Mouse (Mus musculus) hindbrain, postnatal 0 days (tissue): ENCODE measurements at regions not wholly inside any gene's neighbourhood (a gene's known extent, or its start where the extent isn't known, plus 50 kb on each side); places are given as distances from the start of the nearest gene placed in this dataset.
A peak's percentile ranks its signal among the peaks of the same experiment; 100 is the strongest.

Experiments
- ATAC-seq: fragments of 200-750 bp; cut with Nextera tagmentation; 2 replicates; pipeline ENCODE4 v1.8.0; 2017; ENCODE audit warnings: mild to moderate bottlenecking, moderate TSS enrichment, moderate library complexity
- DNase-seq: peaks from one replicate; pipeline ENCODE4 v3.0.0-alpha.2; 2015; ENCODE audit warnings: low spot score
- H3K27ac ChIP-seq: fragments of 300-500 bp; sonication (generic); 2 replicates; pipeline ENCODE4 v1.5.1; 2014; ENCODE audit warnings: mild to moderate bottlenecking
- H3K27me3 ChIP-seq: fragments of 300-500 bp; sonication (generic); 2 replicates; pipeline ENCODE4 v1.6.1; 2014; ENCODE audit warnings: low read length, mixed read lengths; ENCODE audit not compliant: insufficient read depth
- H3K36me3 ChIP-seq: fragments of 300-500 bp; sonication (generic); 2 replicates; pipeline ENCODE4 v1.6.1; 2014; ENCODE audit warnings: low read length, mixed read lengths; ENCODE audit not compliant: insufficient read depth
- H3K4me1 ChIP-seq: fragments of 300-500 bp; sonication (generic); 2 replicates; pipeline ENCODE4 v1.6.1; 2014; ENCODE audit warnings: antibody characterized with exemption, low read length, mixed read lengths; ENCODE audit not compliant: insufficient read depth
- H3K4me2 ChIP-seq: fragments of 300-500 bp; sonication (generic); 2 replicates; pipeline ENCODE4 v1.6.1; 2014; ENCODE audit warnings: low read depth, mild to moderate bottlenecking, low read length, moderate library complexity, mixed read lengths
- H3K4me3 ChIP-seq: fragments of 300-500 bp; sonication (generic); 2 replicates; pipeline ENCODE4 v1.5.1; 2014; ENCODE audit warnings: low read length
- H3K9ac ChIP-seq: fragments of 300-500 bp; sonication (generic); replicated peaks from 2 replicates; pipeline ENCODE4 v1.6.1; 2014; ENCODE audit warnings: mild to moderate bottlenecking, low read length, moderate library complexity, mixed read lengths
- H3K9me3 ChIP-seq: fragments of 300-500 bp; sonication (generic); 2 replicates; pipeline ENCODE4 v1.6.1; 2016; ENCODE audit warnings: low read length, mixed read lengths
- CTCF ChIP-seq: IDR thresholded peaks from 2 replicates; pipeline ENCODE4 v1.5.1; 2016; ENCODE audit warnings: antibody characterized with exemption, control low read depth, low read depth
- WGBS: fragments of 180-500 bp; shearing (Covaris S2); extraction: QIAGEN DNeasy Blood & Tissue Kit; methylation state at CpG from one replicate; pipeline ENCODE4 v1.1.7; 2014; 5-methylcytosine and 5-hydroxymethylcytosine counted together

GRCm38 (mm10) chr3:149180129-149180528, 189.8 kb upstream of the Adgrl2 start:
- Histone ChIP-seq H3K9me3 (no peaks in the 10 kb centered on the region), H3K4me2 (no peak overlapping the region), H3K4me3 (no peak overlapping the region), H3K4me1 (0 out of 2 replicates have a peak, but pooled peaks cover 3% of the 10 kb centered on the region), H3K36me3 (no peaks in the 10 kb centered on the region), H3K27ac (no peak overlapping the region), H3K27me3 (no peaks in the 10 kb centered on the region), H3K9ac (no peak overlapping the region)
- no peak for DNase-seq
- ATAC-seq, result no peak
- TF ChIP-seq CTCF, result no peak
- WGBS, result 42% methylated on average over 8 of the region's 8 CpGs

DNA sequence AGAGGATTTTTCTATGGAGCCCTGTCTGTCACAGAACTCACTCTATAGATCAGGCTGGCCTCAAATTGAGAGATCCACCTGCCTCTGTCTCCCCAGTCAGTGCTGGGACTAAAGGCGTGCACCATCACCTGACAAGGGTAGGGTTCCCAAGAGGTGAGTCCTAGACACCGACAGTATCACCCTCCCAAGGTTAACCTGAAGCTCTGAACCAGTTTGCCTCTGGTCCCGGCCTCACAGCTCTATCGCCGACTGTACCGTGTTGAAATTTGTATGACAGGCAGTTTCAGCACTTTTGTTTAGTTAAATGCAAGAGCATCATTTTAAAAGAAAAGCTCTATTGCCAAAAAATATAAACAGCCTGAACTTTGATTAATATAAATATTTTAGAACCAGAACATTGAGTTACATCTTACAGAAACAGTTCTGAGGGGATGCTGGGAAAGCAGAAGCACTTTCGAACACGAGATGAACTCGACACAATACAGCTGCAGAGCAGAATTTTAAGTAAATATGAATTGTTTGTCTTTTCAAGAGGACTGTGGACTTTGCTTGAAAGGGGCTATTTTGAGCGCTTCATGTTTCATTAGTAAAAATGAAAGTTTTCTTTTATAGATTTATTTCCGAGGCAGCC, 189.2 kb upstream of the Adgrl2 start:
- no peaks in the 10 kb centered on the region for H3K27me3 ChIP-seq
- no peak overlapping the region for H3K4me2 ChIP-seq
- no peak overlapping the region for H3K27ac ChIP-seq
- H3K4me3 ChIP-seq, result no peak overlapping the region
- H3K9ac ChIP-seq, result no peak overlapping the region
- WGBS, result 74% methylated on average over 11 of the region's 11 CpGs
- no peak for DNase-seq
- no peak for ATAC-seq
- no peak for TF ChIP-seq CTCF
- 0 out of 2 replicates have a peak, but pooled peaks cover 3% of the 10 kb centered on the region for H3K4me1 ChIP-seq
- H3K36me3 ChIP-seq, result no peaks in the 10 kb centered on the region
- no peaks in the 10 kb centered on the region for H3K9me3 ChIP-seq

- Histone ChIP-seq H3K27me3 (no peaks in the 10 kb centered on the region), H3K9ac (no peak overlapping the region), H3K36me3 (no peaks in the 10 kb centered on the region), H3K9me3 (no peaks in the 10 kb centered on the region), H3K4me1 (no peaks in the 10 kb centered on the region), H3K27ac (no peak overlapping the region), H3K4me3 (no peak overlapping the region), H3K4me2 (no peak overlapping the region)
- no peak for ATAC-seq
- WGBS, result 95% methylated on average over 3 of the region's 3 CpGs
- TF ChIP-seq CTCF, result no peak
- DNase-seq, result no peak
Observed at GRCm38 (mm10) chr3:149178891-149179290, 188.5 kb upstream of the Adgrl2 start.

DNA sequence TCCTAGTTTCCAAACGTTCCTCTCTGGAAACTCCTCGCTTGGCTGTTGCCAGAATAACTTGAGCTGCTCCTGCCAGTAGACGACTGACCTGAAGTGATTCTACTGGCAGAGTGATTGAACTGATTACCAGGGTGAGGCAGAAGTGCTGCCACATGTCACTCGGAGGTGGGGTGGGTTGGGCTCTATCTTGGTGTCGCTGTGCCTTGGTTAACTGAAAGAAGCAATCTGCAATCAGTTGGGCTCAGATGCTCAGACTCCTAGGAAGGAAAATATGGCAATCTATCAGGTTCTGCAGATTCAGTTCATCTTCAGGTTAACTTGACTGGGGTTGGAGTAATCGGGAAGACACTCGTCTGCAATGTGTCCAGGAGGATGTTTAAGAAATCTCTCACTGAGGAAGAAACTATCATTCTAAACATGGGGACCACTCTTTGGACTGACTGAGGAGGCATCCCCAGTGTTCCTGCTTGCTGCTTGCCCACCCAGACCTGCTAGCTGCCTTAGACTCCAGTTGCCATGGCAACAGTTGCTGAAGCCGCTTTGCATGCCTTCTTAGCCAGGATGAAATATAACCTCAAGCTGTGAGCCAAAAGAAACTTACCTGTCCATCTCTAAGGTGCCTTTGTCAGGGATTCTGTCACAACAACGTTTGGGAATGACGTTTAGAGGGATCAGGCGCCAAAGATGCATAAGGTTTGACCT, 184.5 kb upstream of the Adgrl2 start:
- ATAC-seq (peak; percentile 74; the same call in 1 of the 2 replicates), DNase-seq (peak; percentile 73)
- Histone ChIP-seq H3K4me1 (peaks cover 3% of the 10 kb centered on the region; the same call in 1 of the 2 replicates), H3K4me2 (no peak overlapping the region), H3K36me3 (no peaks in the 10 kb centered on the region), H3K4me3 (no peak overlapping the region), H3K9ac (no peak overlapping the region), H3K27me3 (no peaks in the 10 kb centered on the region), H3K27ac (no peak overlapping the region), H3K9me3 (no peaks in the 10 kb centered on the region)
- TF ChIP-seq CTCF, result no peak
- WGBS, result 59% methylated on average over 11 of the region's 11 CpGs

DNA sequence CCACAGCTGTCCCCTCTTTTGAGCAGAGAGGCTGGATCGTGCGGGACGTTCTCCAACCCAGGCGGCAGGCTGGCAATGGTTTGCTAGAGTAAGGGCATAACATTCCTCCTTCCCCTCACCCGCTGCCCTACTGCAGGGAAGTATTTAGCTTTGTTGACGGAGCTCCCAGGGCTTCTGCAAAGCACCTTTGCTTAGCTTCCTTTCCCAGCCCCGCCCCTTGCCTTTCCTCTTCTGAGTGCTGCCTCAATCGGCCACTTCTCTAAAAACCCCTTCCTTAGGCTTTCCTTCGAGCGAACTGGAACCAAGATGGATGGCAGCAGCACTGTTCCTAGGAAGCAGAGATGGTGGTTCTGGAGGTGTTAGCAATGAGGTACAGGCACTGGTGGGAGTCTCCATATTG, 183.2 kb upstream of the Adgrl2 start:
- H3K27me3 ChIP-seq, result no peaks in the 10 kb centered on the region
- H3K9ac ChIP-seq, result no peak overlapping the region
- DNase-seq (no peak), ATAC-seq (no peak)
- peak overlapping the region; percentile 30; the same call in 1 of the 2 replicates for H3K4me2 ChIP-seq
- 42% methylated on average over 10 of the region's 10 CpGs for WGBS
- TF ChIP-seq CTCF, result no peak
- H3K36me3 ChIP-seq, result no peaks in the 10 kb centered on the region
- no peaks in the 10 kb centered on the region for H3K9me3 ChIP-seq
- no peak overlapping the region for H3K4me3 ChIP-seq
- no peak overlapping the region for H3K27ac ChIP-seq
- peaks cover 3% of the 10 kb centered on the region; the same call in 1 of the 2 replicates for H3K4me1 ChIP-seq

DNA sequence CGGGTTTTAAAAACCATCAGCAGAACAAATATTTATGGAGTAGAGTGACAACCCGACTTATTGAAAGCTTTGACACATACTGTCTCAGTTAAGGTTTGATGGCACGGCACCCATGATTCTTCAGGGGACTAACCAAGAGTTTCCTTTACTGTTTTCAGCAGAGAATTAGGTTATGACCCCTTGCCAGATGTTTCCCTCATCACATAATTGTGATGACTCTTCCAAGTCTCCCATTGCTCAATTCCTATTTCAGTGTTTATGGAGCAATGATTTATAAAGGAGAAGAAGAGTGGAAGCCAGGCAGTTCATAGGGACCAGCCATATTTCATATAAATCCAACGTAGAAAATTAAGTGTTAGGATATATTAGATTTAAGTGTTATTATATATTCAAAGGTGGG, 181.4 kb upstream of the Adgrl2 start:
- Histone ChIP-seq H3K4me2 (no peak overlapping the region), H3K9ac (no peak overlapping the region), H3K27ac (no peak overlapping the region), H3K36me3 (no peaks in the 10 kb centered on the region), H3K27me3 (no peaks in the 10 kb centered on the region), H3K9me3 (no peaks in the 10 kb centered on the region), H3K4me1 (peaks cover 3% of the 10 kb centered on the region; the same call in 1 of the 2 replicates), H3K4me3 (no peak overlapping the region)
- ATAC-seq (no peak), DNase-seq (no peak)
- no peak for TF ChIP-seq CTCF
- WGBS, result 85% methylated on average over 4 of the region's 4 CpGs

DNA sequence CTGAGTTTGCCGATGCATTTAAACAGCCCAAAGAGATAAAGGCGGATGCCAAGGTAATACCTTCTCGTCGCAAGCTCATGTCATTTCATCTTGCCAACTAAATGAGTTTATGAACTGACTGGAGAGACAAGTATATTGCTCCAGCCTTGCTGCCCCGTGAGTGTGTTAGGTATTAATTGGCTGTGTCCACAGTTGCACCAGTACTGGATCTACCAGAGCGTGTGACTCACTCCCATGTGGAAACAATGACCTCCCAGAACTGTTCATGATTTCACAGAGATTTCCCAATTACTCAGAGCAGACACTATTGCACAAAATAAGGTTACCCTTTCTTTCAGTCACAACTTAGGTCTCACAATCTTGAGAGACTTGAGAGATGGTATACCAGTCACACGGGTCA, 179.8 kb upstream of the Adgrl2 start:
- TF ChIP-seq CTCF, result no peak
- Histone ChIP-seq H3K9me3 (no peaks in the 10 kb centered on the region), H3K4me3 (no peak overlapping the region), H3K27ac (no peak overlapping the region), H3K4me2 (no peak overlapping the region), H3K4me1 (peaks cover 3% of the 10 kb centered on the region; the same call in 1 of the 2 replicates), H3K36me3 (no peaks in the 10 kb centered on the region), H3K27me3 (no peaks in the 10 kb centered on the region), H3K9ac (no peak overlapping the region)
- WGBS, result 83% methylated on average over 7 of the region's 7 CpGs
- no peak for ATAC-seq
- no peak for DNase-seq
